ENCODE assay signal across 9 mouse cellular contexts in the genomic region with DNA sequence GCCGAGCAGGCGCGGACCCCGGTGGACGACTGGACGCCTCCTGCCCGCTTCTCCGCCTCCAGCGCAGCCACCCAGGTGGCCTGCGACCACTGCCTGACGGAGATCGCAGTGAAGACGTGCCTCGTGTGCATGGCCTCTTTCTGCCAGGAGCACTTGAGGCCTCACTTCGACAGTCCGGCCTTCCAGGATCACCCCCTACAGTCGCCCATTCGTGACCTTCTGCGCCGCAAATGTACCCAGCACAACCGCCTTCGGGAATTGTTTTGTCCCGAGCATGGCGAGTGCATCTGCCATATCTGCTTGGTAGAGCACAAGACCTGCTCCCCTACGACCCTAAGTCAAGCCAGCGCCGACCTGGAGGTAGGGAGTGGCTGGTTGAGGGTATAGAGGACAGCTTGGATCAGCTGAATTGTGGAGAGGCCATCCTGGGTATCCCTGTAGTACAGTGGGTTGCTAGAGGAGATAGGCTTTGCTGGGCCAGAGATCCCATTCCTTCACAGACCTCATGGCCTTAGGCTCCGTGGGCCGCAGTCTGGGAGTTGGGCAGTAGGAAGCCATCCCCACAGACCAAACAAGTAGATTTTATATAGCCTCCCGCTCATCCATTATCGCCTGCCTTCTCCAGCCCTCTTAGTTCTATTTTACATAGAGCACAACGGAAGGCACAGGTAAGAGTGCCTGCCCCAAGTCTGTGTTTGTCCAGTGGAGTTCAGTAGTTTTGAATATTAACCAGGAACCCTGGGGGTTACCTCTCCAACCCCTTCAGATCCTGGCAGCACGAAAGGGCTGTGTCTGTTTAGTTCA. TPM values are rescaled to one million over a fixed set of nuclear protein-coding genes. Genes with fewer than 3 reads are reported as not detected.
DNase-seq lines count a peak whose midpoint lies in the region; ATAC-seq and TF ChIP-seq lines count a peak whose summit lies in the region.
"Had no signal": no experiment of that assay in that cellular context is flagged by ENCODE, and none has a peak within 500 bp of the region (broad histone marks: within the 10 kb centered on the region; RNA-seq: fewer than 3 reads in every experiment).

No protein-coding gene starts in this region.

- H3K4me1 ChIP-seq in CH12.LX (ENCODE audit: control insufficient read depth in 1 of 2, insufficient read depth in 2 of 2), result peaks cover 26 to 61% of the 10 kb centered on the region in 2 experiments
- H3K4me1 ChIP-seq in forebrain, embryonic 13.5 days, result peaks cover 11% of the 10 kb centered on the region; the same call in 1 of the 2 replicates

- peak overlapping the region; percentile 58 for H3K4me2 ChIP-seq in CH12.LX (ENCODE audit: insufficient read depth, low read depth, poor library complexity, severe bottlenecking)
- H3K4me2 ChIP-seq in forebrain, embryonic 13.5 days, result peak overlapping the region; percentile 57

- peak overlapping the region; percentile 7 for H3K27ac ChIP-seq in CH12.LX (ENCODE audit: insufficient read depth, low read depth)
- no peak overlapping the region for H3K27ac ChIP-seq in forebrain, embryonic 13.5 days

- no peaks in the 10 kb centered on the region for H3K27me3 ChIP-seq in CH12.LX (replicated peaks)
- peaks cover 21% of the 10 kb centered on the region for H3K27me3 ChIP-seq in forebrain, embryonic 13.5 days

- TF ChIP-seq POLR2A in CH12.LX (IDR thresholded peaks at IDR 0.05; ENCODE audit: low read depth, low read length), result no peak

- no peak for TF ChIP-seq RAD21 in CH12.LX (IDR thresholded peaks at IDR 0.05; ENCODE audit: low read depth, low read length)

- peaks cover 37% of the 10 kb centered on the region for H3K79me2 ChIP-seq in CH12.LX (replicated peaks; ENCODE audit: control insufficient read depth, extremely low read depth, insufficient read depth, poor library complexity, severe bottlenecking)

- peak overlapping the region; percentile 76 to 85 (median 84) for H3K4me3 ChIP-seq in CH12.LX (replicated peaks in 1 of 3; ENCODE audit: low read depth in 2 of 3, low read length in 2 of 3, poor library complexity in 1 of 3)
- H3K4me3 ChIP-seq in forebrain, embryonic 13.5 days, result peak overlapping the region; percentile 44

- dilution Hi-C loops in CH12.LX (cut with MboI; ENCODE audit: extremely low pct_ligation_motif_present, extremely low pct_unique_long_range_greater_than_20kb, low sequenced_read_pairs), result no loop called here

- peak overlapping the region; percentile 50 for H3K9ac ChIP-seq in CH12.LX (ENCODE audit: insufficient read depth, low read depth)
- H3K9ac ChIP-seq in forebrain, embryonic 13.5 days, result peak overlapping the region; percentile 49; the same call in 1 of the 2 replicates

- H3K36me3 ChIP-seq in CH12.LX (replicated peaks in 1 of 2; ENCODE audit: control insufficient read depth in 1 of 2, insufficient read depth in 1 of 2, low read length in 1 of 2), result peaks cover 5 to 36% of the 10 kb centered on the region in 2 experiments
- no peaks in the 10 kb centered on the region for H3K36me3 ChIP-seq in forebrain, embryonic 13.5 days (ENCODE audit: poor library complexity, severe bottlenecking)

- H3K9me3 ChIP-seq in CH12.LX (replicated peaks; ENCODE audit: low read length), result no peaks in the 10 kb centered on the region
- H3K9me3 ChIP-seq in forebrain, embryonic 13.5 days (replicated peaks), result no peaks in the 10 kb centered on the region

- peak; percentile 37 for DNase-seq in embryo, embryonic 10 days (ENCODE audit: low spot score)
- no peak for DNase-seq in embryo, embryonic 11 days
- DNase-seq in CH12.LX (ENCODE audit: extremely low read depth), result no peak
- peak; percentile 22 for DNase-seq in kidney, postnatal 10 days
- DNase-seq in layer of hippocampus, adult 9-11 months, result no peak
- no peak for DNase-seq in cerebellum, adult 9-11 months

- in situ Hi-C loops in CH12.LX (cut with MboI; ENCODE audit: low pct_ligation_motif_present, low pct_unique_long_range_greater_than_20kb, low sequenced_read_pairs), result loop anchor here (5.0 to 10.0 kb wide), 2 partner anchors 37 to 305 kb away; partner anchors contain the start of gene Nog

- 25% methylated on average over 33 of the region's 33 CpGs for WGBS in forebrain, embryonic 13.5 days

- TF ChIP-seq CTCF in CH12.LX (conservative IDR thresholded peaks at IDR 0.05 in 1 of 2, IDR thresholded peaks at IDR 0.05 in 1 of 2; ENCODE audit: low read depth in 2 of 2, low read length in 2 of 2), result no peak

- no peak for TF ChIP-seq EP300 in CH12.LX (IDR thresholded peaks at IDR 0.05; ENCODE audit: low read length)

- no peak for ATAC-seq in forebrain, embryonic 13.5 days
- 0 out of 2 replicates have a peak, but pooled peaks have one; percentile 1 for ATAC-seq in monocyte, adult 5-6 weeks (replicated peaks; ENCODE audit: insufficient number of reproducible peaks, low FRiP score, low TSS enrichment, poor library complexity, severe bottlenecking)

TF ChIP-seq in CH12.LX, 34 proteins besides CTCF, POLR2A, EP300 and RAD21:
- TF ChIP-seq GABPA (IDR thresholded peaks at IDR 0.05; ENCODE audit: insufficient replicate concordance, low read depth, low read length), result no peak
- TF ChIP-seq JUN (IDR thresholded peaks at IDR 0.05; ENCODE audit: insufficient read depth, low read depth, low read length), result no peak
- TF ChIP-seq CHD1 (IDR thresholded peaks at IDR 0.05; ENCODE audit: low read depth, low read length), result peak; percentile 30; the same call in 1 of the 2 replicates
- TF ChIP-seq SIN3A (IDR thresholded peaks at IDR 0.05; ENCODE audit: low read length), result peak; percentile 44; the same call in 1 of the 2 replicates

RNA-seq across cellular contexts. Expression of gene Trim25, which starts 0.7 kb away (rescaled TPM):
- total RNA-seq in CH12.LX (2012; rRNA removed), result 19.5 and 20.1 TPM in 2 replicates
- 5.1 and 6.1 TPM in 2 replicates for total RNA-seq in CH12.LX (2014; rRNA removed)
- polyA plus RNA-seq in CH12.LX (2012; ENCODE audit: insufficient read length, low read depth), result 41.2 and 48.3 TPM in 2 replicates
- polyA plus RNA-seq in forebrain, embryonic 13.5 days (2015; fragmentation: Nextera tagmentation; extraction: Ambion mirVana), result 2.4 and 3.0 TPM in 2 replicates
- 49.5 to 82.1 TPM (median 73.1 TPM) in 3 replicates for total RNA-seq in monocyte, adult 5-6 weeks (2017)

RNA-seq across cellular contexts. Expression of gene Coil, which starts 29.9 kb away (rescaled TPM):
- total RNA-seq in CH12.LX (2012; rRNA removed) (28.5 and 33.0 TPM in 2 replicates), CH12.LX (2014; rRNA removed) (37.4 and 41.3 TPM in 2 replicates)
- 35.2 and 35.4 TPM in 2 replicates for polyA plus RNA-seq in CH12.LX (2012; ENCODE audit: insufficient read length, low read depth)
- 21.1 and 25.2 TPM in 2 replicates for polyA plus RNA-seq in forebrain, embryonic 13.5 days (2015; fragmentation: Nextera tagmentation; extraction: Ambion mirVana)
- total RNA-seq in monocyte, adult 5-6 weeks (2017), result 3.2 to 10.6 TPM (median 7.6 TPM) in 3 replicates

RNA-seq across cellular contexts. Expression of gene Elobl, which starts 33.2 kb away (rescaled TPM):
- total RNA-seq in CH12.LX (2012; rRNA removed), result not detected in 2 replicates
- total RNA-seq in CH12.LX (2014; rRNA removed), result not detected in 2 replicates
- not detected in 2 replicates for polyA plus RNA-seq in CH12.LX (2012; ENCODE audit: insufficient read length, low read depth)
- polyA plus RNA-seq in forebrain, embryonic 13.5 days (2015; fragmentation: Nextera tagmentation; extraction: Ambion mirVana), result not detected in 2 replicates
- total RNA-seq in monocyte, adult 5-6 weeks (2017), result not detected in 3 replicates
- total RNA-seq: heart, postnatal 14 days had no signal

RNA-seq across cellular contexts. Expression of gene Scpep1, which starts 44.7 kb away (rescaled TPM):
- total RNA-seq in CH12.LX (2012; rRNA removed), result 98.9 and 121 TPM in 2 replicates
- 84.5 and 101 TPM in 2 replicates for total RNA-seq in CH12.LX (2014; rRNA removed)
- 202 and 210 TPM in 2 replicates for polyA plus RNA-seq in CH12.LX (2012; ENCODE audit: insufficient read length, low read depth)
- 35.9 and 36.5 TPM in 2 replicates for polyA plus RNA-seq in forebrain, embryonic 13.5 days (2015; fragmentation: Nextera tagmentation; extraction: Ambion mirVana)
- 36.8 to 48.1 TPM (median 46.4 TPM) in 3 replicates for total RNA-seq in monocyte, adult 5-6 weeks (2017)

Comparison
In these comparisons a context has a peak if more than half of its experiments do, and no peak if none do; other contexts are left out.
1. DNase-seq: peak in embryo, embryonic 10 days (single experiment) and kidney, postnatal 10 days (single experiment); none in embryo, embryonic 11 days (single experiment), CH12.LX (single experiment), layer of hippocampus, adult 9-11 months (single experiment) and cerebellum, adult 9-11 months (single experiment).